Mouse (Mus musculus) forebrain, embryonic 15.5 days (tissue): Measurements from ENCODE around the gene Gstp1. TPM values are rescaled to one million over a fixed set of nuclear protein-coding genes. Genes with fewer than 3 reads are reported as not detected.
"Not testable (repeated sequence)": the region's sequence is repeated elsewhere in the genome, so short reads cannot be mapped to it uniquely, and the experiment has no call there.

ENCODE experiments used
- ATAC-seq: fragments of 200-750 bp; cut with Nextera tagmentation; replicated peaks from 2 replicates; pipeline ENCODE4 v1.8.0; 2017; ENCODE audit warnings: mild to moderate bottlenecking, moderate TSS enrichment, moderate library complexity
- H3K27ac ChIP-seq: fragments of 300-500 bp; sonication (generic); replicated peaks from 2 replicates; pipeline ENCODE4 v1.5.1; 2015; ENCODE audit warnings: mild to moderate bottlenecking, inconsistent platforms
- H3K27me3 ChIP-seq: fragments of 300-500 bp; sonication (generic); 2 replicates; pipeline ENCODE4 v1.6.1; 2015; ENCODE audit warnings: inconsistent platforms
- H3K36me3 ChIP-seq: fragments of 300-500 bp; sonication (generic); 2 replicates; pipeline ENCODE4 v1.6.1; 2015; ENCODE audit warnings: mild to moderate bottlenecking, inconsistent platforms
- H3K4me1 ChIP-seq: fragments of 300-500 bp; sonication (generic); 2 replicates; pipeline ENCODE4 v1.6.1; 2015; ENCODE audit warnings: inconsistent platforms
- H3K4me2 ChIP-seq: fragments of 300-500 bp; sonication (generic); replicated peaks from 2 replicates; pipeline ENCODE4 v1.6.1; 2015; ENCODE audit warnings: mild to moderate bottlenecking, inconsistent platforms
- H3K4me3 ChIP-seq: fragments of 300-500 bp; sonication (generic); 2 replicates; pipeline ENCODE4 v1.5.1; 2015; ENCODE audit warnings: mild to moderate bottlenecking, inconsistent platforms
- H3K9ac ChIP-seq: fragments of 300-500 bp; sonication (generic); replicated peaks from 2 replicates; pipeline ENCODE4 v1.6.1; 2015; ENCODE audit warnings: mild to moderate bottlenecking, inconsistent platforms
- H3K9me3 ChIP-seq: fragments of 300-500 bp; sonication (generic); 2 replicates; pipeline ENCODE4 v1.6.1; 2016; ENCODE audit warnings: inconsistent platforms
- WGBS: fragments of 180-500 bp; shearing (Covaris S2); methylation state at CpG from one replicate; pipeline ENCODE4 v1.1.7; 2015; ENCODE audit warnings: mixed read lengths; 5-methylcytosine and 5-hydroxymethylcytosine counted together
- polyA plus RNA-seq: library from polyadenylated mRNA; unstranded; fragments of >200 nt; fragmentation: Nextera tagmentation; extraction: Ambion mirVana; gene quantifications from 2 replicates; pipeline ENCODE4 v1.2.1, GENCODE M21; 2015

The Gstp1 gene
- polyA plus RNA-seq, 1 experiment from 2014 or later = 426 TPM

- Histone ChIP-seq H3K4me2 (no peak overlapping the region), H3K36me3 (no peaks in the 10 kb centered on the region), H3K9ac (no peak overlapping the region), H3K4me1 (no peaks in the 10 kb centered on the region), H3K27me3 (no peaks in the 10 kb centered on the region), H3K4me3 (no peak overlapping the region), H3K27ac (no peak overlapping the region), H3K9me3 (no peaks in the 10 kb centered on the region)
- no peak for ATAC-seq
- 88% methylated on average over 5 of the region's 5 CpGs for WGBS
Observed at GRCm38 (mm10) chr19:4058581-4058980, 20.8 kb upstream of the Gstp1 start.

GRCm38 (mm10) chr19:4057962-4058361 is 20.2 kb upstream of the Gstp1 start:
- Histone ChIP-seq H3K4me1 (no peaks in the 10 kb centered on the region), H3K27ac (no peak overlapping the region), H3K4me2 (no peak overlapping the region), H3K27me3 (no peaks in the 10 kb centered on the region), H3K9me3 (no peaks in the 10 kb centered on the region), H3K4me3 (no peak overlapping the region), H3K9ac (no peak overlapping the region), H3K36me3 (no peaks in the 10 kb centered on the region)
- 93% methylated on average over 7 of the region's 7 CpGs for WGBS
- ATAC-seq = no peak

- ATAC-seq = no peak
- 83% methylated on average over 13 of the region's 13 CpGs for WGBS
Observed at GRCm38 (mm10) chr19:4057389-4057788, 19.6 kb upstream of the Gstp1 start.

GRCm38 (mm10) chr19:4056727-4057126 is 18.9 kb upstream of the Gstp1 start:
- H3K4me2 ChIP-seq = no peak overlapping the region
- H3K27me3 ChIP-seq = no peaks in the 10 kb centered on the region
- H3K36me3 ChIP-seq = no peaks in the 10 kb centered on the region
- H3K4me1 ChIP-seq = no peaks in the 10 kb centered on the region
- WGBS = 28% methylated on average over 4 of the region's 4 CpGs
- no peak overlapping the region for H3K9ac ChIP-seq
- H3K9me3 ChIP-seq = no peaks in the 10 kb centered on the region
- no peak overlapping the region for H3K27ac ChIP-seq
- no peak overlapping the region for H3K4me3 ChIP-seq
- no peak for ATAC-seq

More at GRCm38 (mm10) chr19:4057389-4057788, 19.6 kb upstream of the Gstp1 start:
- Histone ChIP-seq H3K36me3 (no peaks in the 10 kb centered on the region), H3K9ac (no peak overlapping the region), H3K27me3 (no peaks in the 10 kb centered on the region), H3K4me3 (no peak overlapping the region), H3K9me3 (no peaks in the 10 kb centered on the region), H3K4me2 (no peak overlapping the region), H3K27ac (no peak overlapping the region), H3K4me1 (no peaks in the 10 kb centered on the region)

- H3K4me3 ChIP-seq = no peak overlapping the region
- no peak overlapping the region for H3K4me2 ChIP-seq
- H3K36me3 ChIP-seq = no peaks in the 10 kb centered on the region
- no peaks in the 10 kb centered on the region for H3K4me1 ChIP-seq
- H3K9me3 ChIP-seq = no peaks in the 10 kb centered on the region
- H3K27ac ChIP-seq = no peak overlapping the region
- 66% methylated on average over 15 of the region's 15 CpGs for WGBS
- no peak for ATAC-seq
- H3K27me3 ChIP-seq = no peaks in the 10 kb centered on the region
- H3K9ac ChIP-seq = no peak overlapping the region
Observed at GRCm38 (mm10) chr19:4055947-4056693, 18.3 kb upstream of the Gstp1 start.

GRCm38 (mm10) chr19:4055216-4055946 is 17.6 kb upstream of the Gstp1 start:
- Histone ChIP-seq H3K27me3 (no peaks in the 10 kb centered on the region), H3K4me1 (no peaks in the 10 kb centered on the region), H3K9ac (no peak overlapping the region), H3K4me2 (no peak overlapping the region), H3K27ac (no peak overlapping the region), H3K9me3 (no peaks in the 10 kb centered on the region), H3K36me3 (no peaks in the 10 kb centered on the region), H3K4me3 (no peak overlapping the region)
- ATAC-seq = no peak
- 74% methylated on average over 8 of the region's 8 CpGs for WGBS

GRCm38 (mm10) chr19:4054613-4055012 is 16.8 kb upstream of the Gstp1 start:
- Histone ChIP-seq H3K4me3 (no peak overlapping the region), H3K4me1 (no peaks in the 10 kb centered on the region), H3K9me3 (no peaks in the 10 kb centered on the region), H3K4me2 (no peak overlapping the region), H3K9ac (no peak overlapping the region), H3K27me3 (no peaks in the 10 kb centered on the region), H3K27ac (no peak overlapping the region), H3K36me3 (no peaks in the 10 kb centered on the region)
- WGBS = 88% methylated on average over 5 of the region's 5 CpGs
- no peak for ATAC-seq

GRCm38 (mm10) chr19:4052516-4053030 is 14.8 kb upstream of the Gstp1 start:
- no peak for ATAC-seq
- H3K27ac ChIP-seq = no peak overlapping the region
- no peak overlapping the region for H3K9ac ChIP-seq
- no peak overlapping the region for H3K4me2 ChIP-seq
- WGBS = 84% methylated on average over 5 of the region's 5 CpGs
- H3K36me3 ChIP-seq = no peaks in the 10 kb centered on the region
- H3K4me1 ChIP-seq = no peaks in the 10 kb centered on the region
- H3K27me3 ChIP-seq = no peaks in the 10 kb centered on the region
- no peak overlapping the region for H3K4me3 ChIP-seq
- no peaks in the 10 kb centered on the region for H3K9me3 ChIP-seq

GRCm38 (mm10) chr19:4051741-4052515 is 14.1 kb upstream of the Gstp1 start:
- Histone ChIP-seq H3K9me3 (no peaks in the 10 kb centered on the region), H3K27ac (no peak overlapping the region), H3K36me3 (no peaks in the 10 kb centered on the region), H3K4me2 (no peak overlapping the region), H3K9ac (no peak overlapping the region), H3K4me3 (no peak overlapping the region), H3K4me1 (no peaks in the 10 kb centered on the region), H3K27me3 (no peaks in the 10 kb centered on the region)
- no peak for ATAC-seq
- 53% methylated on average over 10 of the region's 10 CpGs for WGBS

- Histone ChIP-seq H3K4me3 (no peak overlapping the region), H3K27me3 (no peaks in the 10 kb centered on the region), H3K4me1 (peaks cover 3% of the 10 kb centered on the region; the same call in 1 of the 2 replicates), H3K9ac (no peak overlapping the region), H3K36me3 (no peaks in the 10 kb centered on the region), H3K27ac (no peak overlapping the region), H3K4me2 (no peak overlapping the region), H3K9me3 (no peaks in the 10 kb centered on the region)
- ATAC-seq = no peak
- WGBS = 95% methylated on average over 5 of the region's 5 CpGs
Observed at GRCm38 (mm10) chr19:4051016-4051415, 13.2 kb upstream of the Gstp1 start.

GRCm38 (mm10) chr19:4049069-4049468 is 11.3 kb upstream of the Gstp1 start:
- 78% methylated on average over 5 of the region's 5 CpGs for WGBS

GRCm38 (mm10) chr19:4047859-4048258 is 10.1 kb upstream of the Gstp1 start:
- Histone ChIP-seq H3K27me3 (no peaks in the 10 kb centered on the region), H3K4me1 (peaks cover 3% of the 10 kb centered on the region; the same call in 1 of the 2 replicates), H3K36me3 (no peaks in the 10 kb centered on the region), H3K9me3 (no peaks in the 10 kb centered on the region), H3K9ac (no peak overlapping the region), H3K27ac (no peak overlapping the region), H3K4me3 (no peak overlapping the region), H3K4me2 (no peak overlapping the region)
- ATAC-seq = no peak
- WGBS = 9% methylated on average over 4 of the region's 4 CpGs

More at GRCm38 (mm10) chr19:4049069-4049468, 11.3 kb upstream of the Gstp1 start:
- not testable (repeated sequence) for H3K27me3 ChIP-seq, ATAC-seq, H3K9me3 ChIP-seq, H3K4me1 ChIP-seq, H3K36me3 ChIP-seq, H3K4me3 ChIP-seq, H3K9ac ChIP-seq, H3K4me2 ChIP-seq, H3K27ac ChIP-seq
